Mouse (Mus musculus) Muller cell, postnatal 12 days (primary cell): ENCODE results near the gene Cnot8.

Experiments
- DNase-seq: peaks from one replicate; pipeline ENCODE4 v3.0.0-alpha.2; 2015; ENCODE audit errors: inconsistent ontology term

Gene Cnot8

DNA sequence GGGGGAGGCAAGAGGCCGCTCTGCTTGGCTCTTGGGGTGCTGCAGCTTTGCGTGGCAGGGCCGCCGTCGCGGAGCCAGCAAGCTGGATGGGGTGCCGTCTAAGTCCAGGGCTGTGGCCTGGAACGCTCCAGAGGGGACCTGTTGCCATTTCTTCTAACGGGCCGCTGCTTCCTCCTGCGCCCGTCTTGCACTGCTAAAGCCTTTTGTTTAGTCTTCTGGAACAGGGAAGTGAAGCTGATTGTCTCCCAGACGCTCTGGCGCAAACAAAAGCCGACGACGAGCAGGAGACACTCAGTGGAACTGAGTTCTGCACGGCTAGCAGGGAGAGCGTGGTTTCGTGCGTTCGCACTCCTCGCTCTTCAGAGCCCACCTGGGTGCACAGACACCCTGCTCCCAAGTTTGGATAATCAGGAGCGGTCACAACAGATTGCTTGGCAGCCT, 418 bp downstream of the Cnot8 start:
- DNase-seq, result no peak

DNA sequence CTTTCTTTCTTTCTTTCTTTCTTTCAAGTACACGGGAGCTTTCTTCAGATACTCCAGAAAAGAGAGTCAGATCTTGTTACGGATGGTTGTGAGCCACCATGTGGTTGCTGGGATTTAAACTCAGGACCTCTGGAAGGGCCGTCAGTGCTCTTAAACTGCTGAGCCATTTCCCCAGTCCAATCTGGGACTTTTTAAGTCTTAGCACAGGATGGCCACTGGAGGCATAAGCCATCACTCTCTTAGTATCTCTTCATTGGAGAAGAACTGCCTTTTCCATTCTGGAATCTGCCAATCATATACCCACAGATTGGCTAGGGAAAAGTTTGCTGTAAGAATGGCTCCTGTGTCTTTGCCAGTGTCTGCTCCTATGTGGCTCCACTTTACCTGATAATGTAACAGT, 3.1 kb downstream of the Cnot8 start:
- no peak for DNase-seq

DNA sequence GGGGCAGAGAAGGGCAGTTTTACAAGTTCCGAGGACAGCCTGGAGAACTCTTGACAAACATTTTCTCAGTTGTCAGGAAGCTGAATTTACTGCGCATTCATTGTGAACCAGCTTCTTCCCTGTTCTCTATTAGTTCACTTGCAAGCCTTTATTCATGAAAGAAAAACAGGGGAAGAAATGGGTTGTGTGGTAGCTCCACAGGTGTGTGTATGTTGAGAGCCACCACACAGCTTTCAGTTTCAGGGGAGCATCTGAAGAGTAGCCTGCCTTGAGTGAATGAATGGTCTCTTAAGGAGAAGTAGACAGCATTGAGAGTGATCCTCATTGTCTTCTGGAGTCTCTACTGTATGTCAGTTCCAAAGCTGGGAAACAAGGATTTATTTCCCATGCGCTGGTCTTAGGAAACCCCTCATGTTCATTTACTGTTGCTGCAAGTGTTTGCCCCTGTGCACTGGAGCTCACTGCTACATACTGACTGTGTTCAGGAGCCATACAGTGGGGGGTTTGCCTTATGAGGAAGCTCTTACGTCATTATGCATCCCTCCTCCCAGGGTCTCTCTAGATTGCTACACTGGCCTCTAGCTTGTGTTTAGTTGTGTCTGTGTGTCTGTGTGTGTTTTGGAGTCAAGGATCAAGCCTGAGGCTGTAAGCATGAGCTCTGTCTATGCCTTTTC, 3.8 kb downstream of the Cnot8 start:
- DNase-seq, result no peak

DNA sequence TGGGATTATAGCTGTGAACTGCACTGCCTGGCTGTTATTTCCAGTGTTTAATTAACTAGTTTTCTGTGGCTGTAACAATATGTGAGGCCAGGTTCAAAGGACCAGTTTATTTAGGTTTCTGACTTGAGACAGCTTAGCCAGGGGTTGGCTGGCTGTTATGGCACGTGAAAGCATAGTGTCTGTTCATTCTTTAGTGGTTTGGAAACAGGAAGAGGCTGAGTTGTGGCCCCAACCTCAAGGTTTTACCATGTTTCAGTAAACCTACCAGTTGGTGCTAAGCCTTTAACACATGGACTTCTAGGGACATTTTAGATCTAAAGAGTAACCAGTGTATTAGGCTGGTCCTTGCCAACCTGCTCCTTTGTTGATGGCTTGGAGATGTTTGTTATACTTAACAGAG, 12.6 kb downstream of the Cnot8 start:
- DNase-seq, result no peak

DNA sequence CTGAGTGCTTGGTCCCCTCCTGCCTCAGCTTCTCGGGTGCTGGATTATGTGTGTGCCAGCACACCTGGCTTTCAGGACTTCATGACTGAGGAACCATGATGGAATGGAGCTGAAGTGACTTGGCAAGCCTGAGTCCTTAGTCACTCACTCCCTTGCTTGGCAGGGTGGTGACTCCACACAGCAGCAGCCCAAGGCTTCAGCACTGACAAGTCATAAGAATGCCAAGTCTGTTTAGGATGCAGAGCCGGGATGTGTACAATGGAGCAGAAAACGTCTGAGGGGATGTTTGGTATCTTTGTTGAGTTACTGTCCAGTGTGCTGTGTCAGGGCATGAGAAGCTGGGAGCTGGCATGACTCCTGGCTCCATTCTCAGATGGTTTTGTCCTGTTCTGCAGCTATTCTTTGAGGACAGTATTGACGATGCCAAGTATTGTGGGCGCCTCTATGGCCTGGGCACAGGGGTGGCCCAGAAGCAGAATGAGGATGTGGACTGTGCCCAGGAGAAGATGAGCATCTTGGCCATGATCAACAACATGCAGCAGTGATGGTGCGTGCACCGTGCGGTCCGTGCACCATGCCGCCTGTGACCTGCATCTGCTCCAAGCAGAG, 13.2 kb downstream of the Cnot8 start:
- DNase-seq, result peak; percentile 86

DNA sequence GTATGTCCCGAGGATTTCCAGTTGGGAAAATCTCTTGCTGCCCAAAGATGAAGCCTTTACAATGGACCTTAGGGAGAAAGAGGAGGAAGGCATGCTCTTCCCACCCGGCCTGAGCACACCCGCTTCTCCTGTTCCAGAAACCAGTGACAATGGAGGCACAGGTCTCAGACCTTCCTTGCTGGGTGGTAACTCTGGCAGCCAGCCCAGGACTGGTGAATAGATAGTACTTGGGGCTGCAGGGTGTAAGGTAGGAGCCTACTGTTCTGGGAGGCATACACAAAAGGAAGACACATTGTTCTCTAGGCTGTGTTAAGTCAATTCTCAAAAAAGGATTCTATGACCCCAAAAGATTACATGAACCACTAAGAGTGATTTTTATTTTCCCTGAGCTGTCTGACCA, 16.7 kb downstream of the Cnot8 start:
- DNase-seq, result no peak

DNA sequence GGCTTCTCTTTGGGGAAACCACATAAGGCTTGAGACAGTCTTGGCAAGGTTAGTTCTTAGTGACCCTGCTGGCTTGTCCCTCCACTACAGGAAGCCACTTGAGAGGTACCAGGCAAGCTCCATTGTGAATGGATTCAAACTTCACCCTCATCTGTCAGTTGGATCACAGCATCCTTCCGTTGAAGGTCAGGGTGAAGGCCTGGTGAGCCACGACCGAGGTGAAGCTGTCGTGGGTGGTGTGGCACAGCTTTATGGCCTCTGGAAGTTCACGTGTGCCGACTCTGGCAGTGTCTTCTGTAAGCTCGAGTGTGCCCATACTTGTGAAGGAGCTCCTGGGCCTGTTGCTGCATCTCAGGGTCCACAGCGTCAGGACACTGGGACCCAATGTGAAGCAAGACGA, 17.4 kb downstream of the Cnot8 start:
- no peak for DNase-seq

DNA sequence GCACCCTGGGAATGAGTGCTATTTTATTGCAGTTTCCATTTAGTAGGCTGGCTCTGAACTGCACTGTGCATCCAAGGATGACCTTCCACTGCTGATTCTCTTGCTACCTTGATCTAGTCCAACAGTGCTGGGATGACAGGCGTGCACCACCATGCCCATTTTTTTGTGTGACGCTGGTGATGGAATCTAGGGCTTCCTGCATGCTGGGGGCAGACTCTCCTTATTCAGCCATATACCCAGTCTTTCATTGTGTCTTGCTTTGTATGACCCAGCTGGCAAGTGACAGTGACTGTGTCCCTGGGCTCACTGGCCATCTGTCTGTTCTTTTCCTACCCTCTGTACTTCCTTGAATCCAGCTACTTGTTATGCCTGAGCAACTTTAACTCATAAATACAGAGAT, 19.8 kb downstream of the Cnot8 start:
- no peak for DNase-seq

DNA sequence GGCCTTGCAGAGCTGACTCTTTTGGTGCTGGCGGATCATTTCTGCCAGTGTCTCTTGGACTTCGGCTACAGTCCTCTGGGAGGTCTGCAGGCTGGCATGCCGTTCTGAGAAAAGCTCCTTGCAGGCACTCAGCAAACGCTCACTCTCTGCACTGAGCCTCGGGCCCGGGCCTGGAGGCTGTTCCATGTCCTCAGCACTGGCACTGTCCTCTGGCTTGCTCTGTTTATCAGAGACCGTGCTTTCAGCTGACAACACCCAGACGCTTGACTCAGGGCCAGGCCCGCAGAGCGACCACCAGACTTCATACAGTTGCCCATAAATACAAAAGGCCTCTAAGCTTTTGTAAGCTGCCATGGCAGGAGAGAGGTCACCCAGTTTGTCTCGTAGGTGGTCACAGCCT, 21.1 kb downstream of the Cnot8 start:
- no peak for DNase-seq

DNA sequence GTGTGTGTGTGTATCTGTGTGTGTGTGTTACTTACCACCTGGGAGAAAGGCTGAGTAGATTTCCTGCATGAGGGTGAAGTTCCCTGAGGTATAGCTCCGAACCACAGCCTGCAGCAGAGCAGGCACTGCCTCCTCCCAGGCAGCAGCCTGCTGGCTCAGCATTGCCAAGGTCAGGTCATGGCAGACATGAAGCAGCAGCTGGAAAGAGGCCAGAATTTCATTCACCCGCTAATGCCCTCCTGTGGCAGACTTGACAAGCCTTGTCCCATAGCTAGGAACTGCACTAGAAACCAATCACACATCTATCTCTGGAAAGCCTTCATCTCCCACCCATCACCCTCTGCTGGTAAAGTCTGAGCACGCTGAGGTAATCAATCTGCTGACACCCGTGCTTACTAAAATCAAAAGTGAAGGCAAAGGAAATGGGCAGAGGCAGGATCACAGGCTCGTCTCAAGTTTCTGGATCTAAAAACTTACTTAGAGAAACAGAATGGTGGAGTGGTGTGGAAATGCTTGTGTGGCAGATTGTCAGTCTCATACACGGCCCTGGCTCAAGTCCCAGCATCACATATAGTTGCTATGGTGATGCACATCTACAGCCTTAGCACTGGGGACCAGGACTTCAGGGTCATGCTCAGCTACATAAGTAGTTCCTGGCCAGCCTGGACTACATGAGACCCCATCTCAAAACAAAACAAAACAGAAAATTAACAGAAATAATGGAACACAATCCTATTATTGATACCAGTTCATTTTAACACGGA, 22.6 kb downstream of the Cnot8 start:
- DNase-seq, result peak; percentile 58

DNA sequence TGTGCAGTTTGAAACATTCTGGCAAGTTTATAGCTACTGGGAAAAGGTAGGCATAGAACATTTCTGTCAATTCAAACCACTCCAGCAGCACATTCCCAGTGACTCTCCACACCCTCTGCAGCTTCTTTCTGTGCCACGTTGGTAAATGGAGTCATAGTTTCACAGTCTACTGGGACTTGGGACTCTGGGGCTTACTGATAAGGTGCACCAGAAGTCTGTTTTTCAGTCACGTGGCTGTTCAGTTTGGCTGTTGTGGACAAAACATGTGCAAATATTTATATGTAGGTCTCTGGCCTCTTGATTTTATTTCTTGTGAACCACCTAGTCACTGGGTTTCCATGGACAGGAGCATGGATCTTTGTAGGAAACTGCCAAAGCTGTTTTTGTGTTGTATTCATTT, 23.6 kb downstream of the Cnot8 start:
- no peak for DNase-seq

DNA sequence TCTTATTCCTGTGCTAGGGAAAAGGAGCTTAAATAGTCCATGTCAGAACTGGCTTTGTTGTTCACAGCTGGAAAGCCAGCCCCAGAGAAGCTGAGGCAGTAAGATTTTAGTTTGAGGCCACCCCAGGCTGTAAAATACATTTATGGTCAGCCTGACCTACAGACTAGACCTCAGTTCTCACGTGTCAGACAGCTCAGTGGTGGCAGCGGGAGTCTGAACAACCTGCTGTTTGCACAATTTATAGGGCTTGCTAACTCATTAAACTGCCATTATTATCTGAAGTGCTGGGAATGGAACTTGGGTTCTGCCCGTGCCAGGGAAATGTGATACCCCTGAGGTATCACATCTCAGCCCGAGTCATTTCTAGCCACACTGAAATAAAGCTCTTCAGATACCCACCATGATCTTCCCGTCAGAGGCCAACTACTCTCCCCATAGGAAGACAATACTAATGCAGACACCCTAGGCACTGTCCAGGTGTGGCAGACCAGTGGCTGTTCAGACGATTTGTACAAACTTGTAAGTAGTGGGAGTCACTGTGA, 25.4 kb downstream of the Cnot8 start:
- no peak for DNase-seq

DNA sequence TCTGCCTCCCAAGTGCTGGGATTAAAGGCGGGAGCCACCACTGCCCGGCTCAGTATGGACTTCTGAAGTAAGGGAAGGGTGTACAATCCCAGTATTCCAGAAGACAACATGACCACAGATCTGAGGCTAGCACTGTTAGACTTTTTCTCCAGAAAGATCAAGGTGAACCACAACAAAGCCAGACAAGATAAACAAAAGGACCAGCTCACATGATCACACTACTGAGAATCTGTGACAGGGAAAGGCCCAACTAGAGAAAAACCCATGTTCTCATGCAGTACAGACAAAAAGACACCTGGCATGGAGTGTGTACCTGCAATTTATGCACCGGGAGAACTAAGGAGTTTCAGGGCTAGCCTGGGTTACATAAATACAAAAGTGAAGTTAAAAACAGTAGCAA, 28.1 kb downstream of the Cnot8 start:
- no peak for DNase-seq

DNA sequence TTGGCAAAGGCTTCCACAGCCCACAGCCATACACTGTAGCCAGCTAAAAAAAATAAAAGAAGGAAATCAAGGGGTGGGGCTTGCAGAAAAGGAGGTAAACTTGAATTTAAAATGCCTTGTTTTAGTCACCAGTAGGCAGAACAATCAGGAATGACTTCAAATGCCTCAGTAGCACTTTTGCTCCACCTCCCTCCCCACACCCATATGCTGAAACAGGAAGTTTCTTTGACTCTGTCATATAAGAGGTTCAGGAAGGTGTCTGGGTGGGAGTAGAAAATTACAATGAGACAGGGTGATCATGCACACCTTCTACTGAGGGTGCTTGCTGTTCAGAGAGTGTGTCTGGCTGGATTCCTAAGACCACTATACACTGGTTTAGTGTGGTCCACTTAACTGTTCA, 30.9 kb downstream of the Cnot8 start:
- no peak for DNase-seq

DNA sequence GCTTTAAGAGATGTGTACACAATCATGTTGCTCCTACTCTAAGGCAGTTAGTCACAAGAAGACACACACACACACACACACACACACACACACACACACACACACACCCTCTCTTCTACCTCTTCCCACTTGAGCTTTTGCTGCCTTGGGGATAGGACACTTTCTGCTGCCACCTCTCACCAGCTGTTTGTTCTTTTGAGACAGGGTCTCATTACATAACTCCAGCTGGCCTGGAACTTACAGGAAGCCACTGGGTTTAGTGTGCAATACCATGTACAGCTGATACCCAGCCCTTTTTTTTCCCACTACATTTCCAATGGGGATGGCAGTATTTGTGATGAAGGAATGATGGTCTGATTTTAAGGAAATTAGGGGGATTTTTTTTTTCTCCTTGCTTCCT, 31.3 kb downstream of the Cnot8 start:
- no peak for DNase-seq

DNA sequence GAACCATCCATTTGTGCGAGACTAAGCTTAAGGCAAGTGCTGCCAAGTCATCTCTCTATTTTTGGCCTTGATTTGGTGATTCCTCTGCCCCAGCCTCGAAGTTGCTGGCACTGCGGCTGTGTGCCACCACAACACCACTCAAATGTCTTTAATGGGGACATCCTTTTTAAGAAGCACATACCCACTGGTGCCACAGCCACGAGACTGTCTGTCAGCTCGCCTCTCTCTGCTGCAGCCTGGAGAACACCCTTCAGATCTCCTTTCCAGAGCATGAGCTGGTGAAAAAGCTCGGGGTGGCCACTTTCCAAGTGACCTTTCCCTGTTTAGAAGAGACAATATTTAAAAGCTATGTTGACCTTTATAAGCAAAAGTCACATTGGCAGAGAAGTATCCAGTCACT, 32.7 kb downstream of the Cnot8 start:
- DNase-seq, result no peak

DNA sequence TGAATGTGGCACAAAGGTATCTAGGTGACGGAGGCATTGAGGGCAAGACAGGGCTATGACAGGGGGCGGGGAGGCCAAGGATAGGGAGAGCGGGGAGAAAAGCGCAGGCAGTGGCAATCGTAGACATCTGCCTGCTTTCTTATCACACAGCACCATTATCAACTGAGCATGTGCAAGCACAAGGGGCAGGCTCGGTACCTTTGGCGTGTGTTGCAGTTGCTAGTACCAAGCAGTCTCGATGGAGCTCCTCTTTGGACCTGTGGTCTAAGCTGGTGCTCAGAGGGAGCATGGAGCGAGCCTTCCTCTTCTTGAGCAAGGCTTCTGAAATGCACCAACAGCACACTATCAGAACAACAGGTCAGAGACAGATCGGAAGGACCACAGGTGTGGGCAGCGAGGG, 34.9 kb downstream of the Cnot8 start:
- DNase-seq, result no peak

DNA sequence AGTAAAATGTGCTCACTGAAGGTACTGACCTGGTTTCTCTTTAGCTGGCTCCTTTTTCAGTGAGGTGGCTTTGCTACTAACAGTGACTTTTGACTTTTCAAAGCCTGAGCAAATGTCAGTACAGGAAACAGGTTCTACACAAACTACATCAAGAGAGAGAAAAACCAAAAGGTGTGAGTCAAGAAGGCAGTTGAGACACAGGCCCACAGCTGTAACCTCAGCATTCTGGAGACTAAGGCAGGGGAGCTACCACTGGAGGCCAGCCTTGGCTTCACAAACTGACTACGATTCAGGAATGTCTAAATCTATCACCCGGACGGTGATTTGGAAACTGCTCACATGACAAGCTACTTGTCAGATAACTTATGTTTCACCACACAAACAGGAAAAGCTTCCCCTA, 35.5 kb downstream of the Cnot8 start:
- no peak for DNase-seq

DNA sequence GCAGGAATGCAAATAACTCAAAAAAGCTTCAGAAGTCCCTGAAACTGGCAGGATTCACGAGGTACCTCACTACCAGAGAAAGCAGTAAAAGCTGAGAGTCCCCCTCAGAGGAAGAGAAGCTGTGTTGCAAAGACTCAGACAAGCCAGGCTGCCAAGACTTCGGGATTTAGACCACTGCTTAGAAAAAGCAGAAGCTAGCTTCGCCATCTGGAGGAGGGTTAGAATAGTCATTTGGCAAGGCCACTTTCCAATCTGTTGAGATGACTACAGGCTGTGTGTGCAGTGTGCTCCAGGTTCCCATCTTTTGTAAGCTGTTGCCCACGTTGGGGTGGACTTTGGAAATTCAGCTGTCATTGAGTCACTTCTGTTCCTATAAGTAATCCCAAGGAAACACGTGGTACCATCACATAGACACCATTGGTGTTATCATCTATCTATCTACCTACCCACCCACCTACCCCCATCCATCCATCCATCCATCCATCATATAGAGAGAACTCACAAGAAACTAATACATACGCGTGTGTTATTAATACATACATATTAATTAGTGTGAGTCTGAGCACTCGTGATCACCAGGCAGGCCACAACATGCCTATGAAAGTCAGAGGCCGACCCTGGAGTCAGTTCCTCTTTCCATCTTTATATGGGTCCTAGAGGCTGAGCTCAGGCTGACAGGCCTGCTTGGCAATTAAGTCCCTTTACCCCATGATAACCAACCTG, 39.9 kb downstream of the Cnot8 start:
- no peak for DNase-seq

DNA sequence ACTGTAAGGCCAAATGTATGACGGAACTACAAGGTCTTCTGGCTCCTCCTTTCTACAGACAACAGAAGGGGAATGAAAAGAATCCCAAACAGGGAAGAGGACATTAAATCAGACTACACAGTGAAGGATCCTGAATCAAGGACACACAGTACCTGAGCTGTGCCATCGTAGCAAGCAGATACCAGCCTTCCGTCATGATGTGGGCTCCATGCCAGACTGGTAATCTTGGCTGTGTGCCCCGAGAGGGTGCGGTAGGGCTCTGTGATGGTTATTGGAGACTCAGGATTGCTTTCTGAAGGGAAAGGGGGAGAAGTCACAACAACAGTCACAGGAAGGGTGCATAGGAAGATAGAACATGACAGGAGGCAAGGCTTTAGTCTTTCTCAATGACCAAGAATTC, 42.3 kb downstream of the Cnot8 start:
- DNase-seq, result no peak

DNA sequence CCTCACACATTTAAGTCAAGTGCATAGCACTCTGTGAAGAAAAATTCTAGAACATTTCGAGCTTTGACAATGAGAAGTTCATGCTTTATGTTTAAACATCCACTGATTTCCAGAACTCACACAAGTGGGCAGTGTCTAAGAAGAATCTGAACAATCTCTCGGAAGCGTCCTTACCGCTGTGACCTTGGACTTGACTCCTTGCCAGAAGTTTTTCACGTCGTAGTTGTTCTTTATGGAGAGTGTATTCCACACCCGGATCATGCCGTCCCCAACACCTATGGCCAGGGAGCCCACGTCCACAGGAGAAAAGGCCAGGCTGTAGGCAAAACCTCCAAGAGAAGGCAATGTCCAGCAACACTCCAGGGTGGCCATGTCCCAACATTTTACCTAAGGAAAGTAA, 51.5 kb downstream of the Cnot8 start:
- no peak for DNase-seq

DNA sequence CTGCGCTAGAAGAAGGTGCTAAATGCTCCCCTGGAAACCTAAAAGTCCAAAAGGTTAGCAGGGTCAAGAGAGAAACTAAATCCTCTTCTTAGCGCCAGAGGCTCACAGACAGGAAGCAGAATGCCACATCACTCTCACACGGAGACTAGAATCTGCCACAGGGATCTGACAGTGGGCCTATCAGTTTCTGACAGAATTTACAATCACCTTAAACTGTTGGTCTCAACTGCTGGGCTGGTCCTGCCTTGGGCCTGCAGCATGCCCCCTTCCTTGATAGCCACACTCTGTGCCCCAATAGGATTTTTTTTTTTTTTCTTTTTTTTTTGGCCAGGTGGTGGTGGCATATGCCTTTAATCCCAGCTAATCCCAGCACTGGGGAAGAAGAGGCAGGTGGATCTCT, 52.9 kb downstream of the Cnot8 start:
- no peak for DNase-seq
